Mouse (Mus musculus) kidney, adult 18-20 months (tissue): ENCODE measurements around the gene Tmem213.
A peak's percentile ranks its signal among the peaks of the same experiment; 100 is the strongest.

Experiments used
- DNase-seq: peaks from one replicate; pipeline ENCODE4 v3.0.0; 2021

Gene Tmem213

GRCm38 (mm10) chr6:38118341-38118740 is 9.3 kb downstream of the Tmem213 start:
- DNase-seq = no peak

DNA sequence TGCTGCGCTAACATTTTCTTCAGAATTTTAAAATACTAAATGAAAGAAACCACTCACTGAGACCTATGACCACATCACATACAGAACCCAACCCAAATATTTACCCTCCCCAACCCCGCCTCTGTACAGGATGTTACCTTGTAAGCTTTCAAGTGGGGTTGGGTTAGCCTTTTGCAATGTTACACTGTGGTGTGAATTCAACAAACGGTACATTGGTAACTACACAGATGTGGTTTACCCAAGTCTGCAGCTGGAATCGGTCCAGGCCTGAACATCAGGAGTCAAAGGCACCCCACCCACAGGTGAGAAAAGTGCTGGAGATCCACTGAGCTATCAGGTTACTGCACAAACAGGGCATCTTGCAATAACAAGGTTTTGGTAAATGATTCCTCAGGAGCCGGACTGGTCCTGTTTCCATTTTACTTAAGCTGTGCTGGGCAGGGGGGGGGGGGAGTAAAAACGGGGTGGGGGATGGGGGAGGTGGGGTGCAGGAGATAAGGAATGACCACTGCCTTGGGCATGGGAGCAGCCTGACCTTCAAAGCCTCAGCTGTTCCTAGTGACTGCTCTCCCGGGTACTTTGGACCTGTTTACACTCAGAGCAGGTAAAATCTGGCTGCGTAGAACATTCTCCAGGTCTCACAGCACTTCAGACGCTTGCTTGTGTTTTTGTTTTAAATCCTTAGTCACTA is 11.8 kb downstream of the Tmem213 start:
- peak; percentile 81 for DNase-seq

- DNase-seq = peak; percentile 54
These were observed 12.8 kb downstream of the Tmem213 start for GRCm38 (mm10) chr6:38121843-38122242.

DNA sequence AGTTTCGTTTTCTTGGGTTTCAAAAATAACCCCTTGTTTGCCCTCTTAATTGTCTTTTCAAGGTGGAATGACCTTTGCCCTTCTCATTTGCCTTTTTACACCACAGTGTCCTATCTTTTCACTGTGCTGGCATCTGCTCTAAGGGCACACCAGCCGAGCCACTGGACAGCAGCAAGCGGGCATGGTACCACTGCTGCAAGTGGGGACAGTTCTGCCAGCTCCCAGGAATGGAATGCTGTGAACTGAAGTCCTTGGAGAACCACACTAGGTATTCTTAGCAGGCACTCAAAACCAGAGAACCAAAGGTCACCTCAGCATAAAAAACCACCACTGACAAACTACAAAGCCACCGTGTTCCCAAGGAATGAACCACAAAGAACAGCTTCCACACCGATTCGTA is 13.7 kb downstream of the Tmem213 start:
- peak; percentile 54 for DNase-seq

DNA sequence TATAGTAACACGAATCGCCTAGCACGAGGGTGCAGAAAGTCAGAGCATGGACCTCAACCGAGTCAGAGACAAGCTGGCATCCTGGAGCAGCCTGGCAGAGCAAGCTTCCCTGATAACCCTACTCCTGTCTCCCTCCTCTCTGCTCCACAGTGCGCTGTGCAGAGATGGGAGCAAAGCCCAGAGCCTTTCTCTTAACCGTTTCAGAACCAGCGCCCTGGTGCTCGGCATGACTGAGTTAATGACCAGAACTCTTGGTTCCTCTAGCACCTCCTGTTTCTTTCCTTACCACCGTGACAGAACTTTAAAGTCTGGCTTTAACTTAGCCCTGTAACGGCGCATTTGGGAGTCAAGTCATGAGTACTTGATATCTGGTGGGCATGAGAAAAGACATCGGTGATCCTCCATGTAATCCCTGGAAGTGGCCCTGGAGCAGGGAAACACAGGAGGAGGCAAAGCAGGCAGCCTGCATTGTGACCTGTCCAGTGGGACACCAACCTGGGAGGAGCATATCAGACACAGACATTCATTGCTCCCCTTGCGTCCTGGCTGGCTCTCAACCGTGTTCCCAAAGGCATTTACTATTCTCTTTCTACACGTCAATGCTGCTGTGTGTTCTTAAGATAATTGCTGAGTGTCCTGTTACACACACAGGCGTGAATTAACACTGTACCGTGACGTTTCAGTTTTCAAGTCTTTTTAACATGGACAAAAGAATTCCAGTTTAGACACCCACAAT is 14.6 kb downstream of the Tmem213 start:
- peak; percentile 63 for DNase-seq

- DNase-seq = peak; percentile 83
These were observed 15.3 kb downstream of the Tmem213 start, which contains the start of gene Atp6v0a4 for GRCm38 (mm10) chr6:38124207-38124835. Atp6v0a4 (minus strand) TSS chr6:38124586.

DNA sequence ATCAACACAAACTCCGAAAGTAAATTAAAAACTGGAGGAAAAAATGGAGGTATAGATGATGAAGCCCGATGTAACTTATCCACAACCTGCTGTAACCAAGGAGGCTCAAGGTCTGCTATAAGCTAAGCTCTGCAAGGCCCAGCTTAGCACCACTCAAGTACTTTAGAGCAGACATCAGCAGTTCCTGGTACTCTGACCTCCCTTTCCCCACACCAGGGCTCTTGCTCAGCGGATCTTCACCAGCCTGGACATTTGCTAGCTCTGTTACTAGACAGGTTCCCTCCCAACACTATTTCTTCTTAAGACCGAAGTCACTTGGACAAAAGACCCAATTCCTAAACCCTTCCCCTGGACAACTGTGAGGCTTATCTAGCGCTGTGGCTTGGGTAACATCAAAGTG is 15.8 kb downstream of the Tmem213 start:
- no peak for DNase-seq

DNA sequence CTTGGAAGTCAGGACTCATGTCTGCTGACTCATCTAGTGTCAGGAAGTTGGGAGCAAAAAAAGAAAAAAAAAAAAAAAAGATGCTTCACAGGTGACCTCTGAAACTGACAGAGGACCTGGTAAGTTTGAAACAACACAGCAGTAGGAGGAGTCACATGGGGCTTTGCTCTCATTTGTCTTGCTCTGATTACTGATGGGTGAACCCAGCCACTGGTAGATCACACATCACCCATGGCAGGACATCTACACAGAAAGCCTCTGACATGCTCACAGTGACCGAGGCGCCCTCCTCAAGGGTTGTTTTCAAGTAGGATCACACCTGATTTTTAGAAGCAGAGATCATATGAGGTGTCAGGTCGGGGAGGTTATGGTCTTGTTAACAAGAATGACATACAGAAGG is 16.4 kb downstream of the Tmem213 start:
- no peak for DNase-seq

DNA sequence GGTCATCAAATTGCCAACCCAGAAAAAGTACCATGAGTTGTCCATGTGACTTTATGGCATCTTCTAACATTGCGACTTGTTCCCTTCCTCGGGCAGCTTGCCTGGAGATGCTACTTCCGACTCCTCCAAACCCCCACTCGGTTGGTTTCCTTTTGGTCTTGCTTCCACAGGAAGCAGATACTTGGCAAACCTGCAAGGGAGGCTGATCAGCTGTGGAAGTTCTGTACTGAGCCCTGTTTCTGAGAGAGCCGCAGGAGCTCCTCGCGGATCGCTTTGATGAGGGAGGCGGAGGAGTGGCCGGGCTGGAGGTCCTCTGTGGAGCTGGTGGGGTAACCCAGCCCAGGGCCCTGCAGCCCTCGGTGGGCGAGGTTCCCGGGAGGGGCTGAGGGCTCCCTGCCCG is 19.1 kb downstream of the Tmem213 start:
- DNase-seq = no peak

DNA sequence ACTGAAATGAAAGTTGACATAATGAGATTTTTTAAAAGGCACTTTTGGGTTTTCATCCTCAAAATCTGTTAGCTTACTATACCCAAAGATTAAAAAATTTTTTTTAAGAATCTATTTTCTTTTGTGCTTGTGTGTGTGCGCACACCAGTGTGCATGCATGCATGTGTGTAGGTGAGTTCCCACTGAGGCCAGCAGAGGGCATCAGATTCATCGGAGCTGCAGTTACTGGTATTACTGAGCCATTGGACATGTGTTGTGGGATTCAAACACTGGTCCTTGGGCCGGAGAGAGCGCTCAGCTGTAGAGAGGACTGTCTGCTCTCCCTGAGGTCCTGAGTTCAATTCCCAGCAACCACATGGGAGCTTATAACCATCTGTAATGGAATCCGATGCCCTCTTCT is 20.8 kb downstream of the Tmem213 start:
- DNase-seq = no peak

DNA sequence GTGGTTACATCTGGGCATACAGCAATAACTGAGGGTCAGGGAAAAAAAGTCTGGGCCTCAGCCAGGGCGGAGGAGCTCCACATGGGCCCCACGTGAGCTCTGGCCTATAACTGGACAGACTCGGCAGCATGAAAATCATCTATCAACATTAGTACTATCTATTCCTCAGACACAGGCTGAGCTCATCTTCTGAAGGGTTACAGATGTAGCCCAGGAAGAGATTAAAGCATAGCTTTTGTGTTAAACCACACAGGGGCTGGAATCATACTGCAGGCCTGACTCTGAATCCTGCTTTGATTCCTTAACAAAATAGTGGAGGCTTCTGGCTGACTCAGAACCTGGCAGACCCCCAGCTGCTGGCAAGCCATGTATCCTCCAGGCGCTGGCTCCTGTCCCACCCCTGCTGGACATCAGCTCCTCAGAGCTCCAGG is 22.8 kb downstream of the Tmem213 start:
- peak; percentile 67 for DNase-seq

- no peak for DNase-seq
These were observed 25.9 kb downstream of the Tmem213 start for GRCm38 (mm10) chr6:38134806-38135559.

DNA sequence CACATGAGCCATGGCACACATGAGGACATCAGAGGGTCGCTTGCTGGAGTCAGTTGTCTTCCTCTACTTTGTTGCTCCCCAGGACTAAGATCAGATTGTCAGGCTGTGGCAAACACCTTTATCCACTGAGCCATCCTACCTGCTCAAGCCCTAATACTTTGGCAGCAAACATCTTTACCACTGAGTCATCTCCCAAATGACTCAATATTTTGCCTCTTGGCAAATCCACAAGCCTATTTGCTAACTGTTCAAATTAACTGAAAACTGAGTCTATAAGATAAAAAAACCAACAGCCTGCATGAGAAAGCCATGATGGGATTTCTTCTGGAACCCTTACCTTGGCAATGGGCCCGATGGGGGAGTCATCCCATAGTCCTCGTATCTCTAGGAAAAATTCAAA is 30.0 kb downstream of the Tmem213 start:
- no peak for DNase-seq

DNA sequence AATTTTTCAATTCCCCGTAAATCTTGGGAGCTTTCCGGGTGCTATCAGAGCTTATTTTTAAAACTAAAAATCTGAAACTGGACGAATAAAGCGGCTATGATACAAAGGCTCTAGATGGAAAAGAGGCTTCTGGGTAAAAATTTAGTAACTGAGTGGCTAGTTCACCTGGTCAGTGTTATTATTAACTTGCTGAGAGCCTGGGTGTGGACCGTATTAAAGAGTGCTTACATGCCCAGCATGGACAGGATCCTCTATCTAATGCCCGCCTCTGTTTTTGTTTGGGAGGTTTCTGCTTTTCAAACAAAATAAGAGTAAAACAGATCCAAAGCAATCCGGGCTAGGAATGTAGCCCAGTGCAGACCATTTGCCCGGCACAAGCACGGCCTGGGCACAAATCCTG is 31.3 kb downstream of the Tmem213 start:
- no peak for DNase-seq

DNA sequence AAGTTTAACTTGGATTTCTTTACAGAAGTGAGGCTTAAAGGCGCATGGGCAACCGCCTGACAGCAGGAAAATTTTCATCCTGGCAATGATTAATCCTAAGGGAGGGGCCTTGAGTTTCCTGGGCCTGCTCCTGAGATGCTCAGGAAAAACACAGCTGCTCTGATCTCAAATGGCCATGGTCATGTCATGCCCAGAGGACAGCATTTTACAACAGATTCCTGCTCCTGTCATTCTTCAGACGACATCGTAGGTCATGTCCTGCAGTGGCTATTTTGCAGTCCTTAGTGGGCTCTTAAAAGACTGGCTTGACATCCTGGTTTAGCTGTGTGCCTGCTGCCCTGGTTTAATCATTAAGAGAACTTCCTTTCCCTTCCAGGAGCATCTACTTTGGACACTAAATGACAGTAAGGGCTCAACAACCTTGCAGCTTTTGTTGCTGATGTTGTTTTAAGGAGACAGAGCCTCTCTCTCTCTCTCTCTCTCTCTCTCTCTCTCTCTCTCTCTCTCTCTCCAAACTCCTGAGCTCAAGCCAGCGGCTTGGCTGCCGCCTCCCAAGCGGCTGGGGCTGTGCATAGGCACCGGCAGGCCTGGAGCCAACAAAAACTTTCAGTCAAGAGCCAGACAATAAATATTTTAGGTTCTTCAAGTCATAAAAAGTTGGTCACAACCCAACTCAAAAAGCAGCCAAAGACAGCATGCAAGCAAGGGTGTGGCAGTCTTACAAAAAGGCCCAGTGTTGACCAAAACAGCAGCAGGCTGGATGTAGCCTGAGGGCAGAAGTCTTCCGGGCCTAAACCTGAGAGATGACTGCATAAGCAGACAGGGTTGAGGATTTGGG is 35.3 kb downstream of the Tmem213 start:
- DNase-seq = peak; percentile 82

- peak; percentile 41 for DNase-seq
These were observed 36.5 kb downstream of the Tmem213 start for GRCm38 (mm10) chr6:38145463-38146065.

DNA sequence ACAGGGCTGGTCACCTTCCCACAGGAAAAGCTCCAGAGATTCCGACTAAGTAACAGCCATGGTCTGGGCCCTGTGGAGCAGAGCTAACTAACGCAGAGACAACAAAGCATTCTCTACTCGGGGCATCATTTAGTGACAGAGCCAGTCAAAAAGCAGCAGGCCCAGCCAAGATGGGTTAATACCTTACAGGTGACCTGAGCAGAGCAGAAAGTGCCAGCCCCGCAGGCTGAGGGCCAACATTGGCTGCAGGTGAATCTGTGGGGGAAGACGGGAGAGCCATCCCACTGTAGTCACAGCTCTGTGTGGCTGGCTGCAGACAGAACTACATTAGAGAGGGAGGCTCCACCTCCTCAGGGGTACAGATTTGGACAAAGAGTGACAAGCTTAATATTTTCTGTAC is 38.2 kb downstream of the Tmem213 start:
- DNase-seq = peak; percentile 63

DNA sequence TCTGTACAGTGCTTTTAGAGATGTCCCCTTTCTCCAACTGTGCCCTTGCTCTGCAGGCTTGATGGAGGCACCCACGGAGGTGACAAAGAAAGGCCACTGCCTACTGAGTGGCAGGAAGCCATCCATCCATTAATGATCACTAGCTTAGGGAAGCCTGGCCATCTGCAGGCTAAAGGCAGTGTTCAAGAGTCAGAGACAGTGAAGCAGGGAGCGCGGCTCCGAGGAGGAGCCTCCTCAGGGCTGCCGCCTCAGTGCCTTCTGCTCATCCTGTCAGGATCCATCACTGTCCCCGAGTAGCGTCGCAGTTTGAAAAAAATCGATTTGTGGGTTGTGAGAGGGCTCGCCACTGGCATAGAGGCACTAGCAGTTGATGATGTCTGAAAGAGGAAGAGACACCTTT is 39.6 kb downstream of the Tmem213 start:
- DNase-seq = no peak

GRCm38 (mm10) chr6:38149483-38149882 is 40.4 kb downstream of the Tmem213 start:
- no peak for DNase-seq

DNA sequence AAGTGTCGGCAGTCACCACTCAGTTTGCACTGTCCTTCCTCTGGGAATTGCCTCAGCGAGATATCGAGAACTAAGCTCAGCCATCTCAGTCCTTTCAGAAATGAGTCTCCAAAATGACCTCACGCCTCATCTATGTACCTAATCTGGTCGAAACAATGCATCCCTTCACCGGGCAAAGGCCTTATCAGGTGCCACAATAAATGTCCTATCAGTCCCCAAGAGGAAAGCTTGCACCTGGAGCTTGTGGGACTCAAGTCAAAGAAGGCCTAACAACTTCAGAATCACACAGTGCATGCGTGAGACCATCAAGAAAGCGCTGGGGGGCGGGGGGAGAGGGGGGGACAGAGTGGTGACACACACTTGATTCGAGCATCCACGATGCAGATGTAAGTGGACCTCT is 43.2 kb downstream of the Tmem213 start:
- no peak for DNase-seq

DNA sequence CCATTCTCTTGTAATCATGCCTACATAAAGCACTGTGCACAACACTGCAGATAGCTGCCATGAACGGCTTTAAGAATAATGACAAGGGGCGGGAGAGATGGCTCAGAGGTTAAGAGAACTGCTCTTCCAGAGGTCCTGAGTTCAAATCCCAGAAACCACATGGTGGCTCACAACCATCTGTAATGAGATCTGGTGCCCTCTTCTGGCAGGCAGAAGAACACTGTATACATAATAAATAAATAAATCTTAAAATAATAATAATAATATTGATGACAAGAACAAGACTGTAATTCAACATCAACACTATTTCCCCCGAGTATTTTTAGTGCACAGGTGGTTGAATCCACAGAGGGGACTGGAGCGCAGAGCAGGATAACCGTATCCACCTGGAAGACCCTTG is 47.1 kb downstream of the Tmem213 start:
- DNase-seq = no peak

GRCm38 (mm10) chr6:38157925-38158324 is 48.9 kb downstream of the Tmem213 start:
- DNase-seq = no peak
